Mouse (Mus musculus): Measurements from ENCODE around the gene Casq1.
A peak's percentile ranks its signal among the peaks of the same experiment; 100 is the strongest.
"Not testable (repeated sequence)": the region's sequence is repeated elsewhere in the genome, so short reads cannot be mapped to it uniquely, and the experiment has no call there.

Gene Casq1

DNA sequence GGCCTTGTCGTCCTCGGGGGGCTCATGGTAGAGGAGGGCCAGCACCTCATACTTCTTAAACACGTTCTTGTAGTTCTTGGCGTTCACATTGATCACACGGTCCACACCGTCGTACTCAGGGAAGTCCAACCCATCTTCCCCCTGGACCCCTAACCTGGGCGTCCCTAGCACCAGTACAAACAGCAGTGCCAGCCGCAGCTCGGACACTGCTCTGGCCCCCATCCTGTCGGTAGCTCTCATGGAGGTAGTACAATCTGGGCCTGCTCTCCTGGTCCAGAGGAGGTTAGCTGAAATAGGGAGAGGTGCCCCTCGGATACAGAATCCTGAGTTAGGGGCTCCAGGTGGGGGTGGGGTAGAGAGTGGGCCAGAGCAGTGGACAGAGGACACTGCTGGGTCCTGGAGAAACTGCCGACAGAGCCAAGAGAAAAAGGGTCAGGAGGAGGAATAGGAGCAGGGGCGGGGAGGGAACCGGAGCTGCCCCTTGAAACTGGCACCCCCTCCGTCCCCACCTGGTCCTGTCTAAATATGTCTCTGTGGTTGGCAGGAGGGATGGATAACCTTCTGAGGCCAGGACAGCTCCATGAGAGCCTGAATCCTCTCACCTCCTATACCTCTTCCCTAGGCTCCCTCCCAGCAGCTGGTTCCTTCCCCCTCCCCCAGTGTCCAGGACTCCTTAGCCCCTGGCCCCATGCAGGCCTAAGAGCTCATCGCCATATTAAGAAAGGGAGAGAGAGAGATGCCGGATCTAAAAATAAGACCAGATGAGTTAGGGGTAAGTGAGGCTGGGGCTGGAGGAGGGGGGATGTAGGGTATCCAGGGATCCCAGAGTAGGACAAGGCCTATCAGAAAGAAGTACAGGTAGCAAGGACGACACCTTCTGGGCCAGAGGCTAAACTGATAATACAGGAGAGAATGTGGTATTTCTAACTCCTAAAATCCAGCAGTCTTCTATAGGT is at the start of gene Casq1:
Gene Casq1, minus strand, starts transcription at position 418 of the 956 bp plus-strand sequence.
- DNase-seq = no peak

DNA sequence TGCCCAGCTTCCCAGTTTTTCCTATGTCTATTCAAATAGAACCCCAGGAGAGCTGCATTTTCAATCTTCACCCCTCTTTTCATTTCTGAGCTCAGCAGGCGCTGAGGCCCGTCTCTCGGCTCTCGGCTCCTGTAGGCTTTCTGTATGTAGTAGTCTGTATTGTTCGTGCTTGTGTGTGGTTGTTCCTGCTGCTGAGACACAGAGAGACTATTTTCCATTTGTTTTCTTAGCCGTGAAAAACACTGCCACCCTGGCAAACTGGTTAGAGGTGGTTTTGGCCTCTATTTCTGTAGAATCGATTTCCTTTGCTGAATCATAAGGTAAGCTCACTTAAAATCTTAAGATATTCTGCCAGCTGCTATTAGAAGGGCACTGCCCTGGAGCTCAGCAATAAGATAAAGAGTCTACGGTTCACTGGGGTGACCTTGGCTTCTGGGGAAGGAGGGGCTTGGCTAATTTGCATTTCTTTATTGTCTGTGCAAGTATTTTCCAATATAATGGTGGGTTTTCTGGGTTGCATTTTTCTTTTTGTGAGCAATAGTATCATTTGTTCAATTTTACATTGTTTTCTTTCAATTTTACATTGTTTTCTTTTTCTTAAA is 41.9 kb upstream of the Casq1 start, which contains the start of gene Igsf8:
Gene Igsf8, plus strand, starts transcription at position 165 of the 602 bp plus-strand sequence.
- no peak for DNase-seq

DNA sequence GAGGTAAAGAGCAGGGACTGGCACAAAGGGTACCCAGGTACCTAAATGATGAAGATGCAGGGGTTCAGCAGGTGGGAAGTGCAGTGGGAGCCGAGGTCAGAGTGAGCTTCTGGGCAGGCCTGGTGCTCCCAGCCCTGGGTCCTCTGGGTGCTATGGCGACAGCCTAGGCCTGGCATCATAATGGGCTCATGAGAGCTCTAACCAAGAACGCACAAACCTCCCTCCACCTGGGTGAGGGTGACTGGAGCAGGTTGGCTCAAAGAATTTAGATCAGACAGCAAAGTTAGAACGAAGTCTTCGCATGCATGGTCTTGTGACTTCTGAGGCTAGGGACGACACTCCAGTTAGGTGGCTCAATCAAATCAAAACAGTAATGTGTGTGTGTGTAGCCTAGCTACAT is 38.6 kb upstream of the Casq1 start, which contains the start of gene Atp1a4:
Gene Atp1a4, minus strand, starts transcription at position 101 of the 400 bp plus-strand sequence.
- DNase-seq = no peak

DNA sequence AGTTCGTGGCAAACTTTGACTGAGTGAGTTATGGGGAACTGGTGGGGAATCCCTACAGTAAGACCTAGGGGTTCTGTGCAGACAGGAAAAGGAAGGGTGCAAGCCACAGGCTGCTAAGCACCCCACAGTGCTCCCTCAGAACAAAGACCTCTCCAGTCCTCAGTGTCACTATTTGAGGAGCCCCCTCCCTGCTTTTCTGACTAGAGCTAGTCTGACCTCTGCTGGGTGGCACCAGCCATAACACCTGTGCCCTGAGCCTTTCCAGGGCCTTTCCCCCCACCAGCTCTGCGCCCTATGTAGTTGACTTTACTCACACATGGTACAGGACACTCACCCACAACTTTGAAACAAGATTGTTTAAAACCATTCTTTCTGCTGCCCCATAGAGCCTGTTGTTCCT is 28.0 kb upstream of the Casq1 start:
- peak; percentile 68 for DNase-seq

DNA sequence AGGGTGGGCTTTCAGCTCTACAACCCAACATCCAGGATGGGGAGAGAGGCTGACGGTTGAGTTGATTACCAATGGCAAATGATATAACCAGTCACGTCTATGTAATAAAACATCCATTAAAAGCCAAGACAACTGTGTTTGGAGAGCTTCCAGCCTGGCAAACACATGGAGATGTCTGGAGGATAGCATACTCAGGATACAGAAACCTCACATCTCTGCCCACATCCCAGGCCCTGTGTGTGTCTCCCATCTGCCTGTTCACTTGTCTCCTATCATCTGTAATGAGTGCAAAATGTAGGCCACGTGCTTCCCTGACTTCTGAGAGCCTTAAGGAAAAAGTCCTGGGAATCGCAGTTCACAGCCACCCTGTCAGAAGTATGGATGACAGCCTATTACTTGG is 27.5 kb upstream of the Casq1 start:
- no peak for DNase-seq

DNA sequence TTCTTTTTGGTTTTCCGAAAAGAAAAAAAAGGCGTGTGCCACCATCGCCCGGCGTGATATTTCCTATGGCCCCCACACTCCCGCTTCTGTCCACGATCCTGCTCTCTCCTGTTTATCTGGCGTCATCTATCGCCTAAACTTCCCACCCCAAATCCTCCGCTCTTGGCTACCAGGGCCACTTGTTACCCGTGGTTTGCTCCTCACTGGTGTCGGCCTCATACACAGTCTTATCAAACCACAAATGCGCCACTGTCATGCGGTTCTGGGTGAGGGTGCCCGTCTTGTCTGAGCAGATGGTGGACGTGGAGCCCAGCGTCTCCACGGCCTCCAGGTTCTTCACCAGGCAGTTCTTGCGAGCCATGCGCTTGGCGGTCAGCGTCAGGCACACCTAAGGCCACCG is 25.0 kb upstream of the Casq1 start:
- DNase-seq = not testable (repeated sequence)

DNA sequence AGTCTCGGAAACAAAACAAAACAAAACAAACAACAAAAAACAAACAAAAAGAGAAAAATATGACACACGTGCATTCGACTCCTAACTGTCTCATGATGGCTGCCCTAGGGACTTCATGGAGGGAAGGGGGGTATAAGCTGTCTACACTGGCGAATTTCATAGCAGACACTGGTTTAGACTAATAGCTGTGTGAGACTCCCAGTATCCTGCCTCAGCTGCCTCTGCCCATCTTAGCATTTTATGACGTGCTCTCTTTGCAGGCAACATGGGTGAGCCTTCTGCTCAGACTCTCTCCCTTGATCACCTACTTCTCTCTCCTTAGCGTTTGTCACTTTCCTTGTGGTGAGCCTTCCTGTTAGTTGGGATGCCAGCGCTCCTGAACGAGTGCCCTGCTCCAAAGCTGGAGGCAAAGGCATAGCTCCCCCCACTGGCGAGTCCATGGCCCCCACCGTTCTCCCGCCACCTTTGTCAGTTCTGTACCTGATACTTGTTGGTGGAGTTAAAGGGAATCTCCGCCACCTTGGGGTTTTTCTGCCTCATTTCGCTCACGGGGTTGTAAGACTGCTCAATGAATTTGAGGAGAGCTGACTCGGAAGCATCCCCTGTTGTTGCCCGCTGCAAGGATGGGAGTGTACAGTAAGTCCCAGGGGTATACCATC is 24.0 kb upstream of the Casq1 start:
- DNase-seq = no peak

DNA sequence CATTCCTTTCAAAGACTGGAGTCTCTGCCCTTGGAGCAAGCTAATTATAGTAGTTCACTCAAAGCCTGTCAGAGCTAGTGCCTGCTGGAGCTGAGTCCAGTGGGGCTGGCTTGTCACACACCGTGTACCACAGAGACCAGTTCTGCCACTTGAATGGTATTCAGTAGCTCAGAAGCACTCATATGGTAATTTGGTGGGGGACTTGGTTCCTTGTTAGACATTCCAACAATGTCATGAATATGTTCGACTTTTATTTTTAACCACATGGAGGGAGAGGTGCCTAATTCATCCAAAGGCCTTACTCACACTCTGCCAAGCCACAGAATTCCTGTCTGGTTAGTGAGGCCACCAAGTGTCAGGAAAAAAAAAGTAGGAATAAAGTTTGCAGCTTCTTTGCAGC is 22.7 kb upstream of the Casq1 start:
- no peak for DNase-seq

DNA sequence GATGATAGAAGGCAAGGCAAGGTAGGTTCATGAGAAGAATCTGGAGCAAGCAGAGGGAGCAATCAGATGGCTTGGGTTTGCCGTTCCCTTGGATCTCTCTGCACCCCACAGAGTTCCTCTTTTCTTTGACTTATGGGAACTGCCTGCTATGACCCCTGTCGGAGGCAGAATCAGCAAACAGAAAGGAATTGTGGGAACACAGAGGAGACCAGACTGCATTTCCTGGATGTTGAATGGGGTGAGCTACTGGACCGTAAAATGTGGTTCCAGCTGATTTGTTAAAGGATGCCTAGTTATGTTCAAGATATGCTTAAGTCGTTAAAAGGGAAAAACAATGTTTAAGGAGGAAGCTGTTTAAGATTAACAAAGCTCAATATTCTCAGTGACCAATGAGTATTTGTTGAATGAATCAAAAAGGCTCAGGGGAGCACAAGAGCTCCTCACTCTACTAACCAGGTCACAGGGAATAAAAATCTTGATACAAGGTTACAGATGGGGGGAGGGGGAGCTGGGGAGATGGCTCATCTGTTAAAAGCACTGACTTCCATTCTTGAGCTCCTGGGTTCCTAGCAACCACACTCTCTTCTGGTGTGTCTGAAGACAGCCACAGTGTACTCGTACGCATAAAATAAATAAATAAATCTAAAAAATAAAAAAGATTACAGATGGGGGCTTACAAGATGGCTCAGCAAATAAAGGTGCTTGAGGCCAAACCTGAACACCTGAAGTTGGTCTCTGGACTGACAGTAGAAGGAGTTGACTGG is 21.5 kb upstream of the Casq1 start:
- DNase-seq = no peak

DNA sequence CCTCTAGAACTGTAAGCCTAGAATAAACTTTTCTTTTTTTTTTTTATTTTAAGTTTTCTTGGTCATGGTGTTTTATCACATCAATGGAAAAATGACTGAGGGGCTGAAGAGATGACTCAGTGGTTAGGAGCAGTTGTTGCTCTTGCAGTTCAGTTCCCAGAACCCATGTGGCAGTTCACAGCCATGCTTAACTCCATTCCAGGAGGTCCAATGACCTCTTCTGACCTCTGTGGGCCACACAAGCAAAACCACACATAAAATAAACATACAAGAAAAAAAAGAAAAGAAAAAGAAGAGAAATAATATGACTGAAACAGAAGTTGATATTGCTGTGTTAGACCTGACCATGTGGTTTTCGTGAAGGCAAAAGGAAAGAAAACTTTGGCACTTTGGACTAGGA is 9.5 kb upstream of the Casq1 start:
- no peak for DNase-seq

DNA sequence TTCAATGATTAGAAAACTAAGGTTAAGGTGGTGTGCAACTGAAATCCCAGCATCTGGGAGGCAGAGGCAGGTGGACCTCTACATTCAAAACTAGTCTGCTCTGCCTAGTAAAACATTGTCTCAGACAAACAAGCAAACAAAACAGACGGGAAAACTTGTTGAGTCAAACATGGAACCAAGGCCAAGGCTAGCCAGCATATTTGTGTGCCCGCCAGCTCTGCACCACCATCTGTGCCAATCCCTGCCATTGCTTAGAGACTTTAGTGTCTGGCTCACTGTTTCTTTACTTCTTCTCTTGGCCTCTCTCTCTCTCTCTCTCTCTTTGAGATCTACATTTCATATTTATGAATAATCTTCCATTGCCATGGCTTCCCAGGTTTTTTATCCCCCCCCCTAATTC is 8.5 kb upstream of the Casq1 start:
- DNase-seq = no peak

DNA sequence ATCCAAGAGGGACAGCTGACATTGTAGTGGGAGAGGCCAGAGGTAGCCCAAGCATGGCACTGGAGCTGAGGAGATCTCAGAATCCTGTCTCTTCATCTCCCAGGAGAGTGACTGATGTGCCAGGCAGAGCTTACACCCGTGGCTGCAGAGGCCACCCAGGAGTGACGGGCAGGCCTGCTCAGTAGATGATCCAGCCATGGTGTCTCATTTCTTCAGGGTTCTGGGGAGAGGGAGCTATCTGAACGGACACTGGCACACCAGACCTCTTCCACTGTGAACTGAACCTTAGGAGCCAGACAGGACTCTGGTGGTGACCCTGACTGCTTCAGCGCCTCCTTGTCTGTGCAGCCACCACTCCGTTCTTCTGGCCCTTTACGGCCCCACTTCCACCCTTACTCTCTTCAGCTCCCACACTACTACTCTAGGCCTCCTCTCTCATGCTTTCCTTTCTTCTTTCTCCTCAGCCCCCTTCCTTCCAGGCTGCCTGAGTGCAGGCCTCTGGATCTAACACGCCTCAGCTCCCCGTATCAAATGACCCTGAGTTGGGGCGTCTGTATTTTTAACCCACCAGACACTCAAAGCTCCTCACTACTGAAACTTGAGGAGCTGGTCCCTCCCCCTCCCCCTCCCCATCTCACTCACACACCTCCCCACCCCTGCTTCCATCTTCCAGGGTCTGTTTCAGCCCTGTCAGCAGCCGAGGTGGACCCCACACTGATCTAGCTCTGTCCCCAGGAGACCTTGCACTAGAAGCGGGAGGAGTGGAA is 1.8 kb upstream of the Casq1 start:
- DNase-seq = no peak

DNA sequence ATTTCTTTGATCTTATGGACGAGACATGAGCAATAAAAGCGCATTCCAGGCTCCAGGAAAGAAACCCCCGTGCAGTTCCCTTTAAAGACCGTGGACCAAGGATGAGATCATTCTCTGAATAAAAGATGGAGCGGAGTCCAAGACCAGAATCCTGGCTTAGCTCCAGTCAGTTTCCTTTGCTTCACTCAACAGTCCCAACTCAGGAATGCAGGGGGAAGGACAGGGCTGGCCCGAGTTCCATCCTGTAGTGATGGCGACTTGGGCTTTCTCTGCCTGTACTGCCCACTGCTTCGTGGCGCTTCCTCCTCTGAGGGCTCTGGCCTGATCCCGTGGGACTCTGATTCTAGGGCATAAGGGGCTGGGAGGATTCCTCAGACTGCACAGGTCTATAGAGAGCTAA is 746 bp upstream of the Casq1 start:
- DNase-seq = no peak

DNA sequence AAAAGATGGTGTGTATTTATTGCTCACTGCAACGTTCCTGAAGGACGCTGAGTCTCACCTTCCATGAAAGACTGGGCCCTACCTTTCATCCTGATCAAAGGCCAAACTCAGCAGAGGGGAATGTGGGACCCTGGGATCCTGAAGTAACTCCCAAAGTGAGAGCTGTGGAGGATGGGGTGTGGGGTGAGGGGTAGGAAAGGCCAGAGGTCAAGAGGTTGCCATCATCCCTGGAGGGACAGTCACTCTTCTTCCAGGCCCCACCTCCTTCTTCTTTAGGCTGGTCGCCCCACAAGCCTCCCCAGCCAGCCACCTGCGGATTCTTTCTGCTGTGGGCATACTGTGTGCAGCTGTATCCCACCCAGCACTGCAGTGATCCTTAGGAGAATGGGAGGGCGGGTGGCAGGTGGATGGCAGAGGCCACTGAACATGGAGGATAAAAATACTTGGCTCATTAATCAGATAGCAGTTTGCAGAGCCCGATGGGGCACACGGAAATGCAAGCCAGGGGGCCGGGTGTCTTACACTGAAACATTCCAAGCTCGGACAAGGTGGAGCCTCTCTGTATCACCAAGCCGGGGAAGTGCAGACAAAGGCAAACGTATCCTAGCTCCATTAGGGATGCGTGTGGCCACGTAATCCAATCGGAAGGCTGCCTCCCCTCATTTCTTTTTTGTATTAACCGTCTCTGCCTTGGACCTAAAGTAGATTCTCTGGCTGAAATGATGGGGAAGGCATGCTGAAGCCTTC is 1.3 kb downstream of the Casq1 start:
- no peak for DNase-seq

DNA sequence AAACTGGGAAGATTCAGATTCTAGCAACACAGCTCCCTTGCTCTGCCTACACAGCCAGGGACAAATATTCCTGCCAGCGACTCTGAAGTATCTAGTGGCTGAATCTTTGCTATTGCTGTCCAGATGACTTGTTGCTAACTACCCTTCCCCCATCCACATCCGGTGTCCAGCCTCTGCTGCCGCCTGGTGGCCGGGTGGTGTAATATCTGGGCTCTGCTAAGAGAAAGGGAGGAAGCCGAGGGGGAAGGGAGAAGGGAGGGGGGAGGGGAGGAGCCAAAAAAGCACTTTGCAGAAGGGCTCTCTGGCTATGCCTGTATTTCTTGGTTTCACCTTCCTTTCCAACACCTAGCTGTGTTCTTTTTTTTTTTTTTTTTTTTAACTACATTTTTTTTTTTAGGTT is 2.5 kb downstream of the Casq1 start:
- DNase-seq = peak; percentile 96

DNA sequence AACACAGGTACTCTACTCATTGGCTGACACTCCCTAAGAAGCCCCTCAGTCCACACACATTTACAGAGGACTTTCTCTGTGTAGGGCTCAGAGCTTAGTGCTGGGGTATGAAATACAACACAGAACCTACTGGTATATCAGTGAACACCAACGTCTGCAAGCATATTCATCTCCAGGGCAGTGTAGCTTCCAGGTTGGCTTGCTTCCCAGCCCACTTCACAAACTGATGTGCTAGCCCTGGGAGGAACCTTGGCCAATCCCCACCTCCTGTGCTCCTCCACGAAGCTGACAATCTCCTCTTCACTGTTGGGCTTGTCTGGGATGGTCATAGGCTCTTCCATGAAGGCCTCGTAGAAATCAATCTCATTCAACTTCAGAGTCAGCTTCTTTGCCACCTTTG is 4.9 kb downstream of the Casq1 start:
- DNase-seq = no peak

DNA sequence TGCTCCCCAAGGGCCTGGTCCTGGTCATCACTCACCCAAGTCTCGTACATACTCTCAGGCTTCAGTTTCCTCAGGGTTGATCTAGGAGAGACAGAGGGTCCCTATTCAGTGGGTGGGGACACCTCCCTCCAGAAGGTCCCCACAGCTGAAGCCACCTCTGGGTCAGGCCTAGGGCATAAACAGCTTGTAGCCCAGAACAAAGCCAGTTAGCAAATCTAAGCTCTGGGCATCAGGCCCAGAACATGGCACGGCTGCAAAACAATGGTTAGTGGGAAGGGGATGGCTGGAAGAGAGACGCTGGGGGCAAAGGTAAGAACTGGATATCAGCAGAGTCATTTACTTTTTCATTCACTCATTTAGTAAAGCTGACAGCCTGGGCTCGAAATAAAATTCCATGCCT is 5.9 kb downstream of the Casq1 start:
- no peak for DNase-seq

DNA sequence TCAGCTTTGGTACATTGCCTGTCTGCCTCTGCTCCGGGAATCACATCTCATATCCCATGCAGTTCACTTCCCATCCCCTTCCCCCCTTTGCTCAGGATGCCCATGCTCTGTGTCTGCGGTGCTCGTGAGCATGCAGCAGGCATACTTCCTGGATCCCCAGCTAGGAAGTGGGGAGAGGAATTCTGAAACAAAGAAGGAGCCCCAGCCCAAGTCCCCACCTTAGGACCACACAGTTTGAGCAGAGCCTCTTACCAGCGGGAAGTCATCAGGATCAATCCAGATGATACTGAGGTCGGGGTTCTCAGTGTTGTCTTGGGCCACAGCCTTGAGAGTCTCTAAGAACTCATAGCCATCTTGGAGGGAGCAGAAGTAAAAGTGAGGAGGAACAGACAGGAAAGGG is 6.9 kb downstream of the Casq1 start:
- DNase-seq = no peak

DNA sequence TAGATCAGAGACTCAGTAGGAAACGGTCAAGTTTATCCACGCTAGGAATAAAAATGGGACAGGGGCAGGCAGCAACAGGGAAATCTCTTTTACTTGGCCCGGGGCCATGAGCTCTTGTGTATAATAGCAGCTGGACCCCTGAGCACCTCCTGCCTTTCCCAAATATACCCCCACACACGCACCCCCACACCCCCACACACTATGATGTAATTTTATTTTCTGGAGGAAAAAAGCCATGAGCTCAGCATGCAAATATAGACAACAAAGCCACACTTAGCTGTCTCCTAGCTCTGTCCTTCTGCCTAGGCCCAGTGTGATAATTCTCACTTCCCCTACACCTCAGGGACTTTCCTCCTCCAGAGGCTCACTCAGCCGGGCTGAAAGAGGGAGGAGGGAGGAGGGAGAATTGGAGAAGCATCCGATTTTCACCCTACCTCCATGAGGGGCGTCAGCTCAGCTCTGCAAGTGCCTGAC is 12.5 kb downstream of the Casq1 start:
- DNase-seq = no peak

DNA sequence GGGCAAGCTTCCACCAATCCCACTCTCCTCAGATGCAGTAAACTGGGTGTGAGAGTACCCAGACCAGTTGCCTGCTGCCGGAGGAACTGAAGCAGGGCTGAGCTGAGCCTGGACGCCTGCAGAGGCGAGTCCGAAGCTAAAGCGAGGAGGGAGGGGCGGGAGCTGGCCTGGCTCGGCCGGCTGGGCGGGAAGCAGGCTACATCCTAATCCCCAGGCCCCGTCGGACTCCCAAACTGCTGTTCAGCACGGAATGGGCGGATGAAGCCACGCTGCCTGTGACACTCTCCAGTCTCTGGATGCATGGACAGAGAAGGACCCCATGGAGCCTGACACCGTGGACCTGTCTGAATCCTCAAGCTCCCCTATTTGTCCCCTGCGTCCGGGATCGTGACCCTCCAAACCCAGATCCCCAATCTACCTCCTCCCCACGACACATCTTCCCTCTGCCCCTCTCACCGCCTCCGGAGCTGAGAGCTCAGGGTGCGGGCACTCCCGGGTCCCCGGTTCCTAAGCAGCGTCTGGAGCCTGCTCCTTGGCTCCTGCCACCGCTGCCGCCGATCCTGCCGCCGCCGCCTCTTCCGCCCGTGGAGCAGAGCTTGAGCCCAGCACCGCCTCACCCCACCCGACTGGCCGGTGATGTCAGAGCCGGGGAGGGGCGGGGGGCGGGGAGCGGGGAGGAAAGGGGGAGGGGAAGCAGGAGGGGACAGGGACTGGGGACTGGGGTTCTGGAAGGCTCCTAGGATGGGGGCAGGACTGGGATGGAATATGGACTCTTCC is 13.3 kb downstream of the Casq1 start, which contains the start of gene Pea15a:
Gene Pea15a, minus strand, starts transcription at position 664 of the 777 bp plus-strand sequence.
- peak; percentile 74 for DNase-seq

Measured in thymus, postnatal 25 days (tissue).